ENCODE assay signal across 9 mouse cellular contexts in the genomic region with DNA sequence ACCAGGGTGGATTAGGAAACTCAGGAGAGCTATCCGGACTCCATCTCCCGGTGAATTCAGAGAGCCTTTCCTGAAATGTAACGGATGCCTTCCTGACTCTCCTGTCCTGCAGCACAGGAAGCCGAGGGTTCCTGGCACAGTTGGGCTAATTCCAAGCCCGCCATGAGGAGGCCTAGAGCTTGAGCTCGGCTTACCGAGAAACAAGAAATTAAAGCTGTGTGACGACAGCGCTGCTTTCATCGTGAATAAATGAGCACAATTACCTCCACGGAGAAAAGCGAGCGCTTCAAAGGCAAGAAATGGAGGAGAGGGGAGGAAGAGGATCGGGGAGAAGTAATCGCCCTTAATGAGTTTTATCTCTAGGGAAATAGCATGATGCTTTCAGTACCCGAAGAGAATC. TPM values are rescaled to one million over a fixed set of nuclear protein-coding genes. Genes with fewer than 3 reads are reported as not detected.
DNase-seq lines count a peak whose midpoint lies in the region; ATAC-seq and TF ChIP-seq lines count a peak whose summit lies in the region.
"Had no signal": no experiment of that assay in that cellular context is flagged by ENCODE, and none has a peak within 500 bp of the region (broad histone marks: within the 10 kb centered on the region; RNA-seq: fewer than 3 reads in every experiment).

No protein-coding gene starts in this region.

- peak overlapping the region; percentile 0; the same call in 1 of the 2 replicates for H3K4me2 ChIP-seq in embryonic facial prominence, embryonic 13.5 days
- H3K4me2 ChIP-seq in forebrain, embryonic 13.5 days: peak overlapping the region; percentile 12

- WGBS in embryonic facial prominence, embryonic 13.5 days: 21% methylated on average over 16 of the region's 16 CpGs
- WGBS in forebrain, embryonic 13.5 days: 27% methylated on average over 16 of the region's 16 CpGs

- H3K27me3 ChIP-seq in embryonic facial prominence, embryonic 13.5 days: no peaks in the 10 kb centered on the region
- no peaks in the 10 kb centered on the region for H3K27me3 ChIP-seq in forebrain, embryonic 13.5 days

- peaks cover 51% of the 10 kb centered on the region for H3K4me1 ChIP-seq in embryonic facial prominence, embryonic 13.5 days
- peaks cover 55% of the 10 kb centered on the region for H3K4me1 ChIP-seq in forebrain, embryonic 13.5 days

- ATAC-seq in embryonic facial prominence, embryonic 13.5 days (ENCODE audit: insufficient number of reproducible peaks, insufficient read depth, low FRiP score, low TSS enrichment, low read depth): no peak
- ATAC-seq in forebrain, embryonic 13.5 days: no peak

- H3K27ac ChIP-seq in embryonic facial prominence, embryonic 13.5 days: peak overlapping the region; percentile 63; the same call in 1 of the 2 replicates
- peak overlapping the region; percentile 88 for H3K27ac ChIP-seq in forebrain, embryonic 13.5 days
- no peak overlapping the region for H3K27ac ChIP-seq in layer of hippocampus, adult 2 months

- H3K9ac ChIP-seq in embryonic facial prominence, embryonic 13.5 days: no peak overlapping the region
- peak overlapping the region; percentile 43 for H3K9ac ChIP-seq in forebrain, embryonic 13.5 days

- peak; percentile 23 for DNase-seq in kidney, adult 18-20 months
- no peak for DNase-seq in kidney, adult 8-10 months
- DNase-seq in kidney, postnatal 4 days: peak; percentile 38 to 57
- no peak for DNase-seq in layer of hippocampus, adult 2 months (ENCODE audit: low spot score in 2 of 2)
- no peak for DNase-seq in layer of hippocampus, adult 9-10 months (ENCODE audit: low spot score)
- DNase-seq: thymus, postnatal 4 days had no signal

- no peak for TF ChIP-seq CTCF in layer of hippocampus, adult 2 months (conservative IDR thresholded peaks at IDR 0.05)

- no peak overlapping the region for H3K4me3 ChIP-seq in embryonic facial prominence, embryonic 13.5 days
- H3K4me3 ChIP-seq in forebrain, embryonic 13.5 days: no peak overlapping the region
- H3K4me3 ChIP-seq in layer of hippocampus, adult 2 months: no peak overlapping the region
- H3K4me3 ChIP-seq: erythroblast, embryonic 14.5 days had no signal

- no peaks in the 10 kb centered on the region for H3K36me3 ChIP-seq in embryonic facial prominence, embryonic 13.5 days
- peaks cover 11% of the 10 kb centered on the region for H3K36me3 ChIP-seq in forebrain, embryonic 13.5 days (ENCODE audit: poor library complexity, severe bottlenecking)

- no peaks in the 10 kb centered on the region for H3K9me3 ChIP-seq in embryonic facial prominence, embryonic 13.5 days
- H3K9me3 ChIP-seq in forebrain, embryonic 13.5 days (replicated peaks): no peaks in the 10 kb centered on the region

RNA-seq across cellular contexts. Expression of a gene that starts 57.8 kb away (rescaled TPM):
- polyA plus RNA-seq in embryonic facial prominence, embryonic 13.5 days (2015; fragmentation: Nextera tagmentation; extraction: Ambion mirVana): 2.9 and 3.1 TPM in 2 replicates
- 6.6 and 7.1 TPM in 2 replicates for polyA plus RNA-seq in forebrain, embryonic 13.5 days (2015; fragmentation: Nextera tagmentation; extraction: Ambion mirVana)
- 1 to 10 TPM; 5.5 to 5.8 TPM for total RNA-seq in layer of hippocampus, adult 2 months (2021)

Comparison
In these comparisons a context has a peak if more than half of its experiments do, and no peak if none do; other contexts are left out.
1. DNase-seq: peak in kidney, adult 18-20 months (single experiment) and kidney, postnatal 4 days (2 of 2); none in kidney, adult 8-10 months (0 of 2), layer of hippocampus, adult 2 months (0 of 2) and layer of hippocampus, adult 9-10 months (single experiment).